ENCODE assay signal across 15 mouse cellular contexts in the genomic region with DNA sequence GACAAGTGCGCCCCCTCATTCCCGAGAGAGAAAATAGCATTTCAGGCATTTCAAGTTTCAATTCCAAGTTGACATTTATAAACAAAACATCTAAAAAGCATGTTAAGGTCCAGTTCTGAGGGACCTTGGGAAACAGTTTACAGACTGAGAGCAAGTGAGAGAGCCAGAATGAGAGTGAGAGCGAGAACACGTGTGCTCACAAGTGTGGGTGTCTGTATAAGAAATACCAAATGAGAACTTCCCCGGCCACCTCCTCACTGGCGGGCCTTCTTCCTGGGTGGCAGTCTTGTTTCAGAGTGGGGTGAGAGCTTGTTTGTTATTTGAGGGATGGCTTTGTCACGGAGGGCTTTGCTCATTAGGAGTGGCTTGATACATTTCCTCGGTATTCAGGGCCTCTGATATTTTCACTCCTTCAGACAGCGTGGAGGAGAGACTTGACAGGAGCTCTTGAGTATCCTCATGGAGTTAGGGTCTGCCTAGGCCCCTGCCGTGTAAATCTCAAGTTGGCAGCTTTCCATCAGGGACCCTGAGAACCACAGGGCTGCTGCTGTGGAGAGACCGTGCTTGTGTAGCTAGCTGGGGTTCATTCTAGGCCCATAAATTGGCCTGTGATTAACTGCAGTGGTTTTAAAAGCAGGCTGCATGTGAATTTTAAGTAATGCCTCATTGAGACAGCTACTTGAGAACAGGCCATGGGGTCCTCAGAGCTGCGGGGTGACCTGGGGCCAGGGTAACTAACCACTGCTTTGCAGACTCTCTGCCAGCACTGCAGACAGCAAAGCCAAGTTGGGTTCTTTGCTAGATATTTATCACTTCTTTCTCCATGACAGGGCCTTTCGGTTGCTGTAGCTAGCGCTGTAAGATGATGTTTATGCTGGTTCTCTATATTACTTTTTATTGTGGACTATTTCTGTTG.
DNase-seq lines count a peak whose midpoint lies in the region; ATAC-seq and TF ChIP-seq lines count a peak whose summit lies in the region.
"Had no signal": no experiment of that assay in that cellular context is flagged by ENCODE, and none has a peak within 500 bp of the region (broad histone marks: within the 10 kb centered on the region; RNA-seq: fewer than 3 reads in every experiment).

No protein-coding gene starts in this region.

- no peak for TF ChIP-seq CTCF in brain, embryonic 14.5 days (IDR thresholded peaks at IDR 0.05; ENCODE audit: borderline replicate concordance, extremely low read depth, insufficient read depth, insufficient read length)

- intact Hi-C loops in left cerebral cortex, postnatal 14 days (cut with DNase I): no loop called here
- intact Hi-C loops in left cerebral cortex, postnatal 10 days (cut with DNase I): no loop called here

- TF ChIP-seq POLR2A in brain, embryonic 14.5 days (IDR thresholded peaks at IDR 0.05; ENCODE audit: borderline replicate concordance, extremely low read depth, insufficient read depth, insufficient read length, poor library complexity, severe bottlenecking): no peak

- H3K4me1 ChIP-seq in intestine, embryonic 14.5 days (replicated peaks; ENCODE audit: control insufficient read depth, insufficient read depth, low read length): peaks cover 28% of the 10 kb centered on the region
- H3K4me1 ChIP-seq in intestine, embryonic 15.5 days (replicated peaks): peaks cover 41% of the 10 kb centered on the region
- H3K4me1 ChIP-seq in limb, embryonic 11.5 days (ENCODE audit: control insufficient read depth, insufficient read depth, low read length): peaks cover 38% of the 10 kb centered on the region

- H3K9me3 ChIP-seq in intestine, embryonic 14.5 days (ENCODE audit: control insufficient read depth, low read length): no peaks in the 10 kb centered on the region
- no peaks in the 10 kb centered on the region for H3K9me3 ChIP-seq in intestine, embryonic 15.5 days
- H3K9me3 ChIP-seq in limb, embryonic 11.5 days (ENCODE audit: control insufficient read depth, low read length): no peaks in the 10 kb centered on the region
- H3K9me3 ChIP-seq: hindbrain, embryonic 10.5 days had no signal

- DNase-seq in intestine, embryonic 14.5 days (ENCODE audit: low spot score): no peak
- peak; percentile 34 to 38 for DNase-seq in left cerebral cortex, postnatal 14 days (ENCODE audit: low spot score in 2 of 2)
- DNase-seq in left cerebral cortex, postnatal 10 days (ENCODE audit: extremely low spot score in 1 of 2, low spot score in 2 of 2): no peak
- DNase-seq in brain, embryonic 14.5 days (ENCODE audit: low read depth): peak; percentile 82
- no peak for DNase-seq in limb, embryonic 11.5 days (ENCODE audit: low spot score)
- no peak for DNase-seq in urinary bladder, postnatal 14 days (ENCODE audit: low spot score)
- DNase-seq: adrenal gland, adult 2 months; gastrocnemius, postnatal 14 days; thymus, postnatal 25 days had no signal

- H3K36me3 ChIP-seq in intestine, embryonic 14.5 days (ENCODE audit: control insufficient read depth, insufficient read depth, low read length): no peaks in the 10 kb centered on the region
- no peaks in the 10 kb centered on the region for H3K36me3 ChIP-seq in intestine, embryonic 15.5 days
- no peaks in the 10 kb centered on the region for H3K36me3 ChIP-seq in limb, embryonic 11.5 days (ENCODE audit: control insufficient read depth, insufficient read depth, low read length)
- H3K36me3 ChIP-seq: hindbrain, embryonic 10.5 days had no signal

- 51% methylated on average over 14 of the region's 14 CpGs for WGBS in intestine, embryonic 14.5 days
- WGBS in intestine, embryonic 15.5 days: 58% methylated on average over 14 of the region's 14 CpGs
- 63% methylated on average over 14 of the region's 14 CpGs for WGBS in limb, embryonic 11.5 days

- H3K4me3 ChIP-seq in intestine, embryonic 14.5 days (ENCODE audit: low read depth, low read length): no peak overlapping the region
- H3K4me3 ChIP-seq in intestine, embryonic 15.5 days (replicated peaks): no peak overlapping the region
- no peak overlapping the region for H3K4me3 ChIP-seq in limb, embryonic 11.5 days (ENCODE audit: low read depth, low read length)
- H3K4me3 ChIP-seq: hindbrain, embryonic 10.5 days had no signal

- H3K9ac ChIP-seq in intestine, embryonic 14.5 days (ENCODE audit: low read length): no peak overlapping the region
- H3K9ac ChIP-seq in intestine, embryonic 15.5 days: no peak overlapping the region
- H3K9ac ChIP-seq in limb, embryonic 11.5 days (ENCODE audit: low read length): no peak overlapping the region
- H3K9ac ChIP-seq: liver, embryonic 14.5 days had no signal

- 0 out of 2 replicates have a peak overlapping the region, but pooled peaks have one; percentile 35 for H3K27ac ChIP-seq in intestine, embryonic 14.5 days (ENCODE audit: low read depth)
- no peak overlapping the region for H3K27ac ChIP-seq in intestine, embryonic 15.5 days
- 0 out of 2 replicates have a peak overlapping the region, but pooled peaks have one; percentile 47 for H3K27ac ChIP-seq in limb, embryonic 11.5 days (replicated peaks; ENCODE audit: low read depth, low read length)
- H3K27ac ChIP-seq: liver, embryonic 14.5 days had no signal

- H3K4me2 ChIP-seq in intestine, embryonic 14.5 days (ENCODE audit: low read length): no peak overlapping the region
- H3K4me2 ChIP-seq in intestine, embryonic 15.5 days (replicated peaks): no peak overlapping the region
- peak overlapping the region; percentile 15; the same call in 1 of the 2 replicates for H3K4me2 ChIP-seq in limb, embryonic 11.5 days (ENCODE audit: low read depth, severe bottlenecking)
- H3K4me2 ChIP-seq: heart, embryonic 11.5 days had no signal

- 0 out of 2 replicates have a peak, but pooled peaks cover 4% of the 10 kb centered on the region for H3K27me3 ChIP-seq in intestine, embryonic 14.5 days (replicated peaks; ENCODE audit: control insufficient read depth, insufficient read depth, low read length)
- no peaks in the 10 kb centered on the region for H3K27me3 ChIP-seq in intestine, embryonic 15.5 days (replicated peaks)
- H3K27me3 ChIP-seq in limb, embryonic 11.5 days (ENCODE audit: control insufficient read depth, insufficient read depth, low read length): no peaks in the 10 kb centered on the region
- H3K27me3 ChIP-seq: Patski had no signal

- no peak for ATAC-seq in intestine, embryonic 14.5 days (replicated peaks; ENCODE audit: low FRiP score, low TSS enrichment, low read depth)
- no peak for ATAC-seq in intestine, embryonic 15.5 days
- ATAC-seq in limb, embryonic 11.5 days (ENCODE audit: insufficient number of reproducible peaks, low FRiP score, low TSS enrichment, low read depth): no peak
- ATAC-seq: intestine, postnatal 0 days; Patski had no signal

Comparison
In these comparisons a context has a peak if more than half of its experiments do, and no peak if none do; other contexts are left out.
1. DNase-seq: peak in left cerebral cortex, postnatal 14 days (2 of 2) and brain, embryonic 14.5 days (single experiment); none in intestine, embryonic 14.5 days (single experiment), left cerebral cortex, postnatal 10 days (0 of 2), limb, embryonic 11.5 days (single experiment) and urinary bladder, postnatal 14 days (single experiment).